Mouse (Mus musculus) embryonic facial prominence, embryonic 12.5 days (tissue): ENCODE measurements around the gene Prdx5. TPM values are rescaled to one million over a fixed set of nuclear protein-coding genes. Genes with fewer than 3 reads are reported as not detected.

Experiments
- ATAC-seq: fragments of 200-750 bp; cut with Nextera tagmentation; 2 replicates; pipeline ENCODE4 v1.8.0; 2017; ENCODE audit not compliant: insufficient number of reproducible peaks, insufficient read depth, low FRiP score, low TSS enrichment
- H3K27ac ChIP-seq: fragments of 300-500 bp; sonication (generic); 2 replicates; pipeline ENCODE4 v1.5.1; 2016; ENCODE audit warnings: mild to moderate bottlenecking
- H3K27me3 ChIP-seq: fragments of 300-500 bp; sonication (generic); 2 replicates; pipeline ENCODE4 v1.6.1; 2016; ENCODE audit warnings: mild to moderate bottlenecking, moderate library complexity
- H3K36me3 ChIP-seq: fragments of 300-500 bp; sonication (generic); 2 replicates; pipeline ENCODE4 v1.6.1; 2016; ENCODE audit warnings: mild to moderate bottlenecking
- H3K4me1 ChIP-seq: fragments of 300-500 bp; sonication (generic); 2 replicates; pipeline ENCODE4 v1.6.1; 2016
- H3K4me2 ChIP-seq: fragments of 300-500 bp; sonication (generic); replicated peaks from 2 replicates; pipeline ENCODE4 v1.6.1; 2016; ENCODE audit warnings: mild to moderate bottlenecking, moderate library complexity
- H3K4me3 ChIP-seq: fragments of 300-500 bp; sonication (generic); 2 replicates; pipeline ENCODE4 v1.5.1; 2016; ENCODE audit warnings: mild to moderate bottlenecking
- H3K9ac ChIP-seq: fragments of 300-500 bp; sonication (generic); 2 replicates; pipeline ENCODE4 v1.6.1; 2016; ENCODE audit warnings: mild to moderate bottlenecking, moderate library complexity
- H3K9me3 ChIP-seq: fragments of 300-500 bp; sonication (generic); 2 replicates; pipeline ENCODE4 v1.6.1; 2016; ENCODE audit warnings: mild to moderate bottlenecking, moderate library complexity
- WGBS: fragments of 180-500 bp; shearing (Covaris S2); methylation state at CpG from one replicate; pipeline ENCODE4 v1.1.7; 2016; 5-methylcytosine and 5-hydroxymethylcytosine counted together
- microRNA-seq: library from miRNA; unstranded; fragments of <30 nt; microRNA quantifications from one replicate; pipeline ENCODE4, GENCODE M21; 2017
- polyA plus RNA-seq: library from polyadenylated mRNA; unstranded; fragments of >200 nt; fragmentation: Nextera tagmentation; extraction: Ambion mirVana; gene quantifications from 2 replicates; pipeline ENCODE4 v1.2.1, GENCODE M21; 2016

Prdx5 gene
- polyA plus RNA-seq, 1 experiment from 2014 or later: 192 TPM

- Histone ChIP-seq H3K9ac (no peak overlapping the region), H3K27ac (no peak overlapping the region), H3K27me3 (no peaks in the 10 kb centered on the region), H3K36me3 (no peaks in the 10 kb centered on the region), H3K4me1 (no peaks in the 10 kb centered on the region), H3K4me3 (no peak overlapping the region), H3K4me2 (no peak overlapping the region), H3K9me3 (no peaks in the 10 kb centered on the region)
- WGBS: 85% methylated on average over 4 of the region's 4 CpGs
- ATAC-seq: no peak
These were observed 48.5 kb downstream of the Prdx5 start for GRCm38 (mm10) chr19:6861451-6861850.

GRCm38 (mm10) chr19:6860706-6861105 lies 49.2 kb downstream of the Prdx5 start:
- Histone ChIP-seq H3K4me3 (no peak overlapping the region), H3K27me3 (peaks cover 4% of the 10 kb centered on the region), H3K4me2 (no peak overlapping the region), H3K27ac (no peak overlapping the region), H3K4me1 (peaks cover under 1% of the 10 kb centered on the region; the same call in 1 of the 2 replicates), H3K9ac (no peak overlapping the region), H3K9me3 (no peaks in the 10 kb centered on the region), H3K36me3 (no peaks in the 10 kb centered on the region)
- ATAC-seq: no peak
- WGBS: 76% methylated on average over 6 of the region's 6 CpGs

- no peak overlapping the region for H3K9ac ChIP-seq
- H3K4me1 ChIP-seq: peaks cover 6% of the 10 kb centered on the region; the same call in 1 of the 2 replicates
- no peaks in the 10 kb centered on the region for H3K9me3 ChIP-seq
- no peak overlapping the region for H3K27ac ChIP-seq
- H3K36me3 ChIP-seq: no peaks in the 10 kb centered on the region
- no peak overlapping the region for H3K4me3 ChIP-seq
- ATAC-seq: no peak
- WGBS: 84% methylated on average over 3 of the region's 3 CpGs
- H3K27me3 ChIP-seq: peaks cover 6% of the 10 kb centered on the region
- no peak overlapping the region for H3K4me2 ChIP-seq
These were observed 49.9 kb downstream of the Prdx5 start for GRCm38 (mm10) chr19:6859971-6860370.

GRCm38 (mm10) chr19:6859032-6859651 lies 50.8 kb downstream of the Prdx5 start:
- no peak overlapping the region for H3K9ac ChIP-seq
- H3K4me2 ChIP-seq: no peak overlapping the region
- H3K27ac ChIP-seq: no peak overlapping the region
- H3K4me1 ChIP-seq: peaks cover 6% of the 10 kb centered on the region; the same call in 1 of the 2 replicates
- no peaks in the 10 kb centered on the region for H3K36me3 ChIP-seq
- peaks cover 6% of the 10 kb centered on the region for H3K27me3 ChIP-seq
- no peak overlapping the region for H3K4me3 ChIP-seq
- no peak for ATAC-seq
- no peaks in the 10 kb centered on the region for H3K9me3 ChIP-seq
- 68% methylated on average over 2 of the region's 2 CpGs for WGBS

- 75% methylated on average over 7 of the region's 7 CpGs for WGBS
- Histone ChIP-seq H3K9ac (no peak within 1 kb of the TSS), H3K36me3 (no peaks in the 10 kb centered on the region), H3K4me1 (peaks cover 6% of the 10 kb centered on the region; the same call in 1 of the 2 replicates), H3K9me3 (no peaks in the 10 kb centered on the region), H3K27me3 (peaks cover 6% of the 10 kb centered on the region), H3K4me3 (no peak within 1 kb of the TSS), H3K27ac (no peak within 1 kb of the TSS), H3K4me2 (no peak within 1 kb of the TSS)
- no peak for ATAC-seq
These were observed 51.9 kb downstream of the Prdx5 start, which contains the start of gene Ccdc88b for GRCm38 (mm10) chr19:6858031-6858430. Ccdc88b (minus strand) TSS chr19:6858211.

- no peaks in the 10 kb centered on the region for H3K36me3 ChIP-seq
- H3K4me1 ChIP-seq: peaks cover 6% of the 10 kb centered on the region; the same call in 1 of the 2 replicates
- no peak overlapping the region for H3K27ac ChIP-seq
- H3K27me3 ChIP-seq: peaks cover 6% of the 10 kb centered on the region
- 79% methylated on average over 9 of the region's 9 CpGs for WGBS
- H3K4me3 ChIP-seq: no peak overlapping the region
- ATAC-seq: no peak
- no peak overlapping the region for H3K4me2 ChIP-seq
- H3K9me3 ChIP-seq: no peaks in the 10 kb centered on the region
- no peak overlapping the region for H3K9ac ChIP-seq
These were observed 52.4 kb downstream of the Prdx5 start for GRCm38 (mm10) chr19:6857391-6858005.

GRCm38 (mm10) chr19:6857003-6857360 lies 52.9 kb downstream of the Prdx5 start:
- no peak for ATAC-seq
- H3K36me3 ChIP-seq: no peaks in the 10 kb centered on the region
- WGBS: 61% methylated on average over 3 of the region's 3 CpGs

More at GRCm38 (mm10) chr19:6857003-6857360, 52.9 kb downstream of the Prdx5 start:
- Histone ChIP-seq H3K9me3 (no peaks in the 10 kb centered on the region), H3K9ac (no peak overlapping the region), H3K27ac (no peak overlapping the region), H3K4me3 (no peak overlapping the region), H3K4me2 (no peak overlapping the region), H3K27me3 (peaks cover 6% of the 10 kb centered on the region), H3K4me1 (peaks cover 6% of the 10 kb centered on the region; the same call in 1 of the 2 replicates)

Small RNA genes lying within 50 kb of the gene (microRNA-seq; reads per million reads assigned to microRNA genes)
- 0.73 reads per million for gene Mir6990

Other genes with a start within 250 kb of the Prdx5 start
- 17.8 and 19.5 TPM in 2 replicates for gene Rps6ka4, start 69.5 kb downstream of the Prdx5 start, polyA plus RNA-seq
- 0.69 and 0.70 TPM in 2 replicates for gene Ccdc88b, start 51.9 kb downstream of the Prdx5 start, polyA plus RNA-seq
- 142 and 157 TPM in 2 replicates for gene Trmt112, start 408 bp downstream of the Prdx5 start, polyA plus RNA-seq
- 9.5 and 10.9 TPM in 2 replicates for gene Esrra, start 11.7 kb upstream of the Prdx5 start, polyA plus RNA-seq
- 1.2 and 1.7 TPM in 2 replicates for gene Catsperz, start 15.3 kb upstream of the Prdx5 start, polyA plus RNA-seq
- 0.62 and 0.65 TPM in 2 replicates for gene Kcnk4, start 24.4 kb upstream of the Prdx5 start, polyA plus RNA-seq
- 75.0 and 77.6 TPM in 2 replicates for gene Bad, start 31.8 kb upstream of the Prdx5 start, polyA plus RNA-seq
- 28.4 and 32.7 TPM in 2 replicates for gene Gpr137, start 32.4 kb upstream of the Prdx5 start, polyA plus RNA-seq
- gene Ppp1r14b, start 64.9 kb upstream of the Prdx5 start, polyA plus RNA-seq: 255 and 291 TPM in 2 replicates
- gene Plcb3, start 66.4 kb upstream of the Prdx5 start, polyA plus RNA-seq: 47.4 and 48.7 TPM in 2 replicates
- 76.2 and 77.9 TPM in 2 replicates for gene Fkbp2, start 70.4 kb upstream of the Prdx5 start, polyA plus RNA-seq
- gene Vegfb, start 77.5 kb upstream of the Prdx5 start, polyA plus RNA-seq: 53.3 and 57.5 TPM in 2 replicates
- gene Dnajc4, start 82.5 kb upstream of the Prdx5 start, polyA plus RNA-seq: 22.5 and 23.1 TPM in 2 replicates
- 20.5 and 25.0 TPM in 2 replicates for gene Nudt22, start 86.0 kb upstream of the Prdx5 start, polyA plus RNA-seq
- gene Trpt1, start 86.0 kb upstream of the Prdx5 start, polyA plus RNA-seq: 10.8 and 11.7 TPM in 2 replicates
- gene Fermt3, start 109.4 kb upstream of the Prdx5 start, polyA plus RNA-seq: 6.5 and 7.2 TPM in 2 replicates
- gene Stip1, start 129.9 kb upstream of the Prdx5 start, polyA plus RNA-seq: 273 and 275 TPM in 2 replicates
- gene Macrod1, start 146.7 kb upstream of the Prdx5 start, polyA plus RNA-seq: 11.3 and 12.2 TPM in 2 replicates
- gene Flrt1, start 195.6 kb upstream of the Prdx5 start, polyA plus RNA-seq: 6.6 and 6.8 TPM in 2 replicates